Mouse (Mus musculus): ENCODE data around the gene Eps8.

DNA sequence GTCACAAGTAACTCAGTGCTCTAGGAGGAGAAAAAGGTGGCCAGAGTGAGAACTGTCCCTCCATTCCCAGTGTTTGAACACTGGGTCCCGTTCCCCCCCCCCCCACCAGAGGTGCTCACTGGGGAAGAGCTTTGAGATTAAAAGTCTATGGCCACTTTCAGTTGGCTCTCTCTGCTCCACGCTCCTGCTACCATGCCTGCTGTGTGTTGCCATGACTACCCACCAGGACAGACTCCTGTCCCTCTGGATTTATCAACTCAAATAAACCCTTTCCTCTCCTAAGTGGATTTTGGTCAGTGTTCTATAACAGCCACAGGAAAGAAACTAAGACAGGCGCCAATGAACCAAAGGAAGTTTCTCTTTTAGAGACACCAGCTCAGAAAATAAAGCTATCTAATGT, 128.9 kb downstream of the Eps8 start:
- TF ChIP-seq MAX (IDR thresholded peaks at IDR 0.05; ENCODE audit: low read length) = no peak
- no peak for TF ChIP-seq MEF2A (IDR thresholded peaks at IDR 0.05; ENCODE audit: extremely low read depth, insufficient replicate concordance, low read depth, low read length, poor library complexity, severe bottlenecking)
- no peak for TF ChIP-seq USF2 (IDR thresholded peaks at IDR 0.05; ENCODE audit: borderline replicate concordance in 1 of 2, insufficient read depth in 1 of 2, low read depth in 1 of 2, low read length in 2 of 2)
- no peak for TF ChIP-seq EP300 (IDR thresholded peaks at IDR 0.05; ENCODE audit: low read depth in 1 of 2, low read length in 2 of 2)
- TF ChIP-seq TAL1 (IDR thresholded peaks at IDR 0.05; ENCODE audit: low read length) = no peak
- no peak for TF ChIP-seq CTCF (IDR thresholded peaks at IDR 0.05 in 2 of 3, conservative IDR thresholded peaks at IDR 0.05 in 1 of 3; ENCODE audit: control insufficient read depth in 1 of 3, insufficient read depth in 1 of 3, low read depth in 2 of 3, low read length in 3 of 3, poor library complexity in 1 of 3, severe bottlenecking in 1 of 3)
- TF ChIP-seq POLR2AphosphoS2 (IDR thresholded peaks at IDR 0.05; ENCODE audit: low read length) = no peak
- TF ChIP-seq USF1 (IDR thresholded peaks at IDR 0.05; ENCODE audit: low read depth, low read length) = no peak
- TF ChIP-seq POLR2A (IDR thresholded peaks at IDR 0.05; ENCODE audit: control insufficient read depth in 1 of 2, insufficient read depth in 1 of 2, low read depth in 1 of 2, low read length in 2 of 2, poor library complexity in 1 of 2) = no peak
- TF ChIP-seq ZKSCAN1 (IDR thresholded peaks at IDR 0.05; ENCODE audit: low read depth, low read length) = no peak
- TF ChIP-seq GABPA (IDR thresholded peaks at IDR 0.05; ENCODE audit: low read depth, low read length) = no peak
- TF ChIP-seq MAZ (IDR thresholded peaks at IDR 0.05; ENCODE audit: low read depth, low read length) = no peak
- TF ChIP-seq ZC3H11A (IDR thresholded peaks at IDR 0.05; ENCODE audit: low read depth, low read length) = no peak
- no peak for TF ChIP-seq MXI1 (IDR thresholded peaks at IDR 0.05; ENCODE audit: low read depth, low read length)
